Mouse (Mus musculus): Measurements from ENCODE around the gene Ap1ar. TPM values are rescaled to one million over a fixed set of nuclear protein-coding genes. Genes with fewer than 3 reads are reported as not detected.
"Not testable (repeated sequence)": the region's sequence is repeated elsewhere in the genome, so short reads cannot be mapped to it uniquely, and the experiment has no call there.

Ap1ar gene
- polyA plus RNA-seq, 1 experiment from 2014 or later: 90.2 TPM

- ATAC-seq; H3K9me3 ChIP-seq (replicated peaks; ENCODE audit: control insufficient read depth, low read length, poor library complexity, severe bottlenecking); H3K27ac ChIP-seq (ENCODE audit: low read length); H3K36me3 ChIP-seq (ENCODE audit: control insufficient read depth, insufficient read depth, low read length); H3K4me2 ChIP-seq (ENCODE audit: low read length); H3K4me1 ChIP-seq (ENCODE audit: control insufficient read depth, insufficient read depth, low read length); H3K9ac ChIP-seq (ENCODE audit: low read depth, low read length); H3K4me3 ChIP-seq (ENCODE audit: low read depth, low read length): not testable (repeated sequence)
- H3K27me3 ChIP-seq (ENCODE audit: control insufficient read depth, insufficient read depth, low read depth, low read length): peaks cover 15% of the 10 kb centered on the region
- WGBS: 91% methylated on average over 8 of the region's 8 CpGs
Observed at GRCm38 (mm10) chr3:127783680-127784079, 53.6 kb downstream of the Ap1ar start.

- Histone ChIP-seq H3K4me3 (ENCODE audit: low read depth, low read length) (no peak overlapping the region), H3K27ac (ENCODE audit: low read length) (no peak overlapping the region), H3K4me2 (ENCODE audit: low read length) (no peak overlapping the region), H3K4me1 (ENCODE audit: control insufficient read depth, insufficient read depth, low read length) (no peaks in the 10 kb centered on the region; the same call in 1 of the 2 replicates), H3K9ac (ENCODE audit: low read depth, low read length) (no peak overlapping the region), H3K9me3 (replicated peaks; ENCODE audit: control insufficient read depth, low read length, poor library complexity, severe bottlenecking) (no peaks in the 10 kb centered on the region), H3K27me3 (ENCODE audit: control insufficient read depth, insufficient read depth, low read depth, low read length) (peaks cover 11% of the 10 kb centered on the region), H3K36me3 (ENCODE audit: control insufficient read depth, insufficient read depth, low read length) (no peaks in the 10 kb centered on the region)
- WGBS: 91% methylated on average over 6 of the region's 6 CpGs
- no peak for ATAC-seq
Observed at GRCm38 (mm10) chr3:127782921-127783320, 54.4 kb downstream of the Ap1ar start.

GRCm38 (mm10) chr3:127780921-127781320, 56.4 kb downstream of the Ap1ar start:
- Histone ChIP-seq H3K27me3 (ENCODE audit: control insufficient read depth, insufficient read depth, low read depth, low read length) (no peaks in the 10 kb centered on the region; the same call in none of the 2 replicates), H3K9ac (ENCODE audit: low read depth, low read length) (no peak overlapping the region), H3K36me3 (ENCODE audit: control insufficient read depth, insufficient read depth, low read length) (no peaks in the 10 kb centered on the region), H3K4me2 (ENCODE audit: low read length) (no peak overlapping the region), H3K27ac (ENCODE audit: low read length) (no peak overlapping the region), H3K4me1 (ENCODE audit: control insufficient read depth, insufficient read depth, low read length) (no peaks in the 10 kb centered on the region; the same call in 1 of the 2 replicates), H3K4me3 (ENCODE audit: low read depth, low read length) (no peak overlapping the region), H3K9me3 (replicated peaks; ENCODE audit: control insufficient read depth, low read length, poor library complexity, severe bottlenecking) (no peaks in the 10 kb centered on the region)
- 93% methylated on average over 9 of the region's 9 CpGs for WGBS
- ATAC-seq: no peak

GRCm38 (mm10) chr3:127780021-127780644, 57.2 kb downstream of the Ap1ar start, which contains the start of gene Alpk1:
Gene Alpk1, minus strand, starts transcription at chr3:127780527.
- 3% methylated on average over 24 of the region's 24 CpGs for WGBS
- Histone ChIP-seq H3K36me3 (ENCODE audit: control insufficient read depth, insufficient read depth, low read length) (no peaks in the 10 kb centered on the region), H3K4me3 (ENCODE audit: low read depth, low read length) (peak within 1 kb of the TSS; percentile 33), H3K4me1 (ENCODE audit: control insufficient read depth, insufficient read depth, low read length) (no peaks in the 10 kb centered on the region; the same call in 1 of the 2 replicates), H3K4me2 (ENCODE audit: low read length) (peak within 1 kb of the TSS; percentile 54), H3K9ac (ENCODE audit: low read depth, low read length) (0 out of 2 replicates have a peak within 1 kb of the TSS, but pooled peaks have one; percentile 39), H3K27me3 (ENCODE audit: control insufficient read depth, insufficient read depth, low read depth, low read length) (no peaks in the 10 kb centered on the region; the same call in none of the 2 replicates), H3K9me3 (replicated peaks; ENCODE audit: control insufficient read depth, low read length, poor library complexity, severe bottlenecking) (no peaks in the 10 kb centered on the region), H3K27ac (ENCODE audit: low read length) (no peak within 1 kb of the TSS)
- ATAC-seq: no peak

- Histone ChIP-seq H3K4me2 (ENCODE audit: low read length) (no peak overlapping the region), H3K4me3 (ENCODE audit: low read depth, low read length) (no peak overlapping the region), H3K9me3 (replicated peaks; ENCODE audit: control insufficient read depth, low read length, poor library complexity, severe bottlenecking) (no peaks in the 10 kb centered on the region), H3K27me3 (ENCODE audit: control insufficient read depth, insufficient read depth, low read depth, low read length) (peaks cover 4% of the 10 kb centered on the region; the same call in 1 of the 2 replicates), H3K9ac (ENCODE audit: low read depth, low read length) (no peak overlapping the region), H3K36me3 (ENCODE audit: control insufficient read depth, insufficient read depth, low read length) (no peaks in the 10 kb centered on the region), H3K4me1 (ENCODE audit: control insufficient read depth, insufficient read depth, low read length) (no peaks in the 10 kb centered on the region), H3K27ac (ENCODE audit: low read length) (no peak overlapping the region)
- ATAC-seq: no peak
- 91% methylated on average over 11 of the region's 11 CpGs for whole genome bisulfite sequencing
Observed at GRCm38 (mm10) chr3:127769146-127769545, 68.2 kb downstream of the Ap1ar start.

GRCm38 (mm10) chr3:127765971-127766370, 71.4 kb downstream of the Ap1ar start:
- Histone ChIP-seq H3K36me3 (ENCODE audit: control insufficient read depth, insufficient read depth, low read length) (no peaks in the 10 kb centered on the region), H3K27me3 (ENCODE audit: control insufficient read depth, insufficient read depth, low read depth, low read length) (peaks cover 20% of the 10 kb centered on the region), H3K4me2 (ENCODE audit: low read length) (no peak overlapping the region), H3K27ac (ENCODE audit: low read length) (no peak overlapping the region), H3K9ac (ENCODE audit: low read depth, low read length) (no peak overlapping the region), H3K4me1 (ENCODE audit: control insufficient read depth, insufficient read depth, low read length) (no peaks in the 10 kb centered on the region), H3K9me3 (replicated peaks; ENCODE audit: control insufficient read depth, low read length, poor library complexity, severe bottlenecking) (no peaks in the 10 kb centered on the region), H3K4me3 (ENCODE audit: low read depth, low read length) (no peak overlapping the region)
- WGBS: 63% methylated on average over 3 of the region's 3 CpGs
- no peak for ATAC-seq

- Histone ChIP-seq H3K27ac (ENCODE audit: low read length) (no peak overlapping the region), H3K36me3 (ENCODE audit: control insufficient read depth, insufficient read depth, low read length) (no peaks in the 10 kb centered on the region), H3K4me1 (ENCODE audit: control insufficient read depth, insufficient read depth, low read length) (no peaks in the 10 kb centered on the region), H3K27me3 (ENCODE audit: control insufficient read depth, insufficient read depth, low read depth, low read length) (peaks cover 28% of the 10 kb centered on the region), H3K4me3 (ENCODE audit: low read depth, low read length) (no peak overlapping the region), H3K4me2 (ENCODE audit: low read length) (no peak overlapping the region), H3K9me3 (replicated peaks; ENCODE audit: control insufficient read depth, low read length, poor library complexity, severe bottlenecking) (no peaks in the 10 kb centered on the region), H3K9ac (ENCODE audit: low read depth, low read length) (no peak overlapping the region)
- no peak for ATAC-seq
- WGBS: 62% methylated on average over 5 of the region's 5 CpGs
Observed at GRCm38 (mm10) chr3:127764541-127764940, 72.8 kb downstream of the Ap1ar start.

GRCm38 (mm10) chr3:127763076-127763612, 74.2 kb downstream of the Ap1ar start:
- no peaks in the 10 kb centered on the region for H3K9me3 ChIP-seq (replicated peaks; ENCODE audit: control insufficient read depth, low read length, poor library complexity, severe bottlenecking)
- peaks cover 2% of the 10 kb centered on the region; the same call in 1 of the 2 replicates for H3K4me1 ChIP-seq (ENCODE audit: control insufficient read depth, insufficient read depth, low read length)
- ATAC-seq: no peak
- H3K27me3 ChIP-seq (ENCODE audit: control insufficient read depth, insufficient read depth, low read depth, low read length): peaks cover 35% of the 10 kb centered on the region
- H3K27ac ChIP-seq (ENCODE audit: low read length): no peak overlapping the region
- no peak overlapping the region for H3K9ac ChIP-seq (ENCODE audit: low read depth, low read length)
- no peaks in the 10 kb centered on the region for H3K36me3 ChIP-seq (ENCODE audit: control insufficient read depth, insufficient read depth, low read length)
- WGBS: 21% methylated on average over 7 of the region's 7 CpGs
- no peak overlapping the region for H3K4me3 ChIP-seq (ENCODE audit: low read depth, low read length)
- H3K4me2 ChIP-seq (ENCODE audit: low read length): no peak overlapping the region

- no peak overlapping the region for H3K4me2 ChIP-seq (ENCODE audit: low read length)
- 65% methylated on average over 8 of the region's 8 CpGs for WGBS
- no peak overlapping the region for H3K27ac ChIP-seq (ENCODE audit: low read length)
- no peaks in the 10 kb centered on the region for H3K36me3 ChIP-seq (ENCODE audit: control insufficient read depth, insufficient read depth, low read length)
- H3K9ac ChIP-seq (ENCODE audit: low read depth, low read length): no peak overlapping the region
- H3K9me3 ChIP-seq (replicated peaks; ENCODE audit: control insufficient read depth, low read length, poor library complexity, severe bottlenecking): no peaks in the 10 kb centered on the region
- no peak overlapping the region for H3K4me3 ChIP-seq (ENCODE audit: low read depth, low read length)
- H3K27me3 ChIP-seq (ENCODE audit: control insufficient read depth, insufficient read depth, low read depth, low read length): peaks cover 37% of the 10 kb centered on the region
- H3K4me1 ChIP-seq (ENCODE audit: control insufficient read depth, insufficient read depth, low read length): peaks cover 2% of the 10 kb centered on the region; the same call in 1 of the 2 replicates
- ATAC-seq: no peak
Observed at GRCm38 (mm10) chr3:127762403-127762802, 74.9 kb downstream of the Ap1ar start.

Data from midbrain, embryonic 16.5 days (tissue).